Mouse (Mus musculus) limb, embryonic 11.5 days (tissue): ENCODE data around the gene R3hdm4. TPM values are rescaled to one million over a fixed set of nuclear protein-coding genes. Genes with fewer than 3 reads are reported as not detected.

ENCODE experiments used
- ATAC-seq: fragments of 200-750 bp; cut with Nextera tagmentation; 2 replicates; pipeline ENCODE4 v1.8.0; 2017; ENCODE audit warnings: low read depth; ENCODE audit not compliant: insufficient number of reproducible peaks, low FRiP score, low TSS enrichment
- DNase-seq: peaks from one replicate; pipeline ENCODE4 v3.0.0-alpha.2; 2015; ENCODE audit warnings: low spot score
- H3K27ac ChIP-seq: fragments of 300-500 bp; sonication (generic); replicated peaks from 2 replicates; pipeline ENCODE4 v1.5.1; 2014; ENCODE audit warnings: low read depth, mild to moderate bottlenecking, low read length
- H3K27me3 ChIP-seq: fragments of 300-500 bp; sonication (generic); 2 replicates; pipeline ENCODE4 v1.6.1; 2014; ENCODE audit warnings: mild to moderate bottlenecking, low read length, mixed read lengths; ENCODE audit not compliant: control insufficient read depth, insufficient read depth
- H3K36me3 ChIP-seq: fragments of 300-500 bp; sonication (generic); 2 replicates; pipeline ENCODE4 v1.6.1; 2014; ENCODE audit warnings: mild to moderate bottlenecking, low read length, moderate library complexity, mixed read lengths; ENCODE audit not compliant: control insufficient read depth, insufficient read depth
- H3K4me1 ChIP-seq: fragments of 300-500 bp; sonication (generic); 2 replicates; pipeline ENCODE4 v1.6.1; 2014; ENCODE audit warnings: low read length, mixed read lengths; ENCODE audit not compliant: control insufficient read depth, insufficient read depth
- H3K4me2 ChIP-seq: fragments of 300-500 bp; sonication (generic); 2 replicates; pipeline ENCODE4 v1.6.1; 2014; ENCODE audit warnings: low read depth, mild to moderate bottlenecking, moderate library complexity; ENCODE audit not compliant: severe bottlenecking
- H3K4me3 ChIP-seq: fragments of 300-500 bp; sonication (generic); 2 replicates; pipeline ENCODE4 v1.5.1; 2014; ENCODE audit warnings: low read depth, low read length
- H3K9ac ChIP-seq: fragments of 300-500 bp; sonication (generic); 2 replicates; pipeline ENCODE4 v1.6.1; 2014; ENCODE audit warnings: mild to moderate bottlenecking, low read length
- H3K9me3 ChIP-seq: fragments of 300-500 bp; sonication (generic); 2 replicates; pipeline ENCODE4 v1.6.1; 2016; ENCODE audit warnings: low read length; ENCODE audit not compliant: control insufficient read depth
- WGBS: fragments of 180-500 bp; shearing (Covaris S2); extraction: QIAGEN DNeasy Blood & Tissue Kit; methylation state at CpG from one replicate; pipeline ENCODE4 v1.1.7; 2014; 5-methylcytosine and 5-hydroxymethylcytosine counted together
- polyA plus RNA-seq: library from polyadenylated mRNA; unstranded; fragments of >200 nt; fragmentation: Nextera tagmentation; extraction: Ambion mirVana; gene quantifications from 2 replicates; pipeline ENCODE4 v1.2.1, GENCODE M21; 2014

The R3hdm4 gene
- polyA plus RNA-seq, 1 experiment from 2014 or later = 133 TPM

GRCm38 (mm10) chr10:79879527-79879926 is 41.5 kb downstream of the R3hdm4 start:
- no peaks in the 10 kb centered on the region for H3K36me3 ChIP-seq
- no peak overlapping the region for H3K4me3 ChIP-seq
- H3K27me3 ChIP-seq = 0 out of 2 replicates have a peak, but pooled peaks cover 2% of the 10 kb centered on the region
- no peak for ATAC-seq
- peaks cover 17% of the 10 kb centered on the region for H3K4me1 ChIP-seq
- no peak overlapping the region for H3K9ac ChIP-seq
- DNase-seq = no peak
- no peak overlapping the region for H3K27ac ChIP-seq
- no peaks in the 10 kb centered on the region for H3K9me3 ChIP-seq
- WGBS = 52% methylated on average over 3 of the region's 3 CpGs
- H3K4me2 ChIP-seq = no peak overlapping the region

GRCm38 (mm10) chr10:79877757-79878156 is 43.3 kb downstream of the R3hdm4 start:
- no peak overlapping the region for H3K9ac ChIP-seq
- H3K27me3 ChIP-seq = 0 out of 2 replicates have a peak, but pooled peaks cover 2% of the 10 kb centered on the region
- H3K4me3 ChIP-seq = no peak overlapping the region
- H3K36me3 ChIP-seq = no peaks in the 10 kb centered on the region
- no peak for DNase-seq
- ATAC-seq = no peak
- 61% methylated on average over 12 of the region's 12 CpGs for WGBS
- peaks cover 14% of the 10 kb centered on the region for H3K4me1 ChIP-seq
- no peak overlapping the region for H3K27ac ChIP-seq
- no peak overlapping the region for H3K4me2 ChIP-seq
- H3K9me3 ChIP-seq = no peaks in the 10 kb centered on the region

GRCm38 (mm10) chr10:79877174-79877573 is 43.8 kb downstream of the R3hdm4 start:
- Histone ChIP-seq H3K4me3 (no peak overlapping the region), H3K9ac (no peak overlapping the region), H3K27me3 (0 out of 2 replicates have a peak, but pooled peaks cover 2% of the 10 kb centered on the region), H3K36me3 (no peaks in the 10 kb centered on the region), H3K27ac (no peak overlapping the region), H3K4me1 (peaks cover 16% of the 10 kb centered on the region), H3K4me2 (no peak overlapping the region), H3K9me3 (no peaks in the 10 kb centered on the region)
- no peak for DNase-seq
- ATAC-seq = no peak
- 64% methylated on average over 1 of the region's 1 CpGs for WGBS

GRCm38 (mm10) chr10:79874290-79874862 is 46.6 kb downstream of the R3hdm4 start, which contains the start of the genes Prtn3 and Plppr3:
TSS of gene Prtn3 (plus strand) at chr10:79874476.
TSS of gene Plppr3 (minus strand) at chr10:79874634.
- Histone ChIP-seq H3K9me3 (no peaks in the 10 kb centered on the region), H3K9ac (peak within 1 kb of the TSS; percentile 94), H3K36me3 (peaks cover 6% of the 10 kb centered on the region; the same call in 1 of the 2 replicates), H3K27me3 (no peaks in the 10 kb centered on the region), H3K4me2 (peak within 1 kb of the TSS; percentile 68), H3K4me3 (peak within 1 kb of the TSS; percentile 72), H3K4me1 (peaks cover 13% of the 10 kb centered on the region), H3K27ac (peak within 1 kb of the TSS; percentile 66)
- peak; percentile 87 for ATAC-seq
- DNase-seq = peak; percentile 87
- WGBS = under 1% methylated on average over 56 of the region's 57 CpGs

DNA sequence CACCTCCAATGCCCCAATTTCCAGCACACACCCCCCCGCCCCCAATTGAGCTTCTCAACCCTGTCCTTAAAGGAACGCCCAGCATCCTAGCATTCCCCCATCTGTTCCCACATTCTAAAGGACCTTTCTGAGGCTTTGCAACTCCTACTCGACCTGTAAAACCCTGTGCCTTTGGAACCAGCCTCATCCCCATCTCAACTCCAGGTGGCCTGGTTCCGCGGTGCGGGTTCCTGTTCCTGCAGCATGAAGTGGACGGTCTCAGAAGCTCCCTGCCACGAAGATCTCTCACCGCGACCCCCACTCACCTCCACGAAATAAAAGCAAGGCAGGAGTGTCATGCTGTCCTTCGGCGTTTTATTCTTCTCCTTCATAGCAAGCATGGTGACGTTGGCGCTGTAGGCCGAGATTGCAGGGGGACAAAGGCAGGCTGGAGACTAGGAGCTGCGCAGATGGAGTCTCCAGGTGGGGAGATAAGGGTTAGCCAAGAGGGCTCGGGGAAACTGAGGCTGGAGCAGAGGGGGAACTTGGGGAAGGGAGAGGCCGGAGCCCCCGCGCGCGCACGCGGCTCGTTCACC is 47.2 kb downstream of the R3hdm4 start:
- Histone ChIP-seq H3K36me3 (peaks cover 8% of the 10 kb centered on the region; the same call in 1 of the 2 replicates), H3K4me2 (peak overlapping the region; percentile 68), H3K27me3 (no peaks in the 10 kb centered on the region), H3K4me3 (peak overlapping the region; percentile 72), H3K27ac (peak overlapping the region; percentile 66), H3K4me1 (peaks cover 13% of the 10 kb centered on the region), H3K9me3 (no peaks in the 10 kb centered on the region), H3K9ac (peak overlapping the region; percentile 94)
- under 1% methylated on average over 26 of the region's 26 CpGs for WGBS
- DNase-seq (peak; percentile 62), ATAC-seq (no peak; the same call in 1 of the 2 replicates)

- Histone ChIP-seq H3K4me1 (peaks cover 13% of the 10 kb centered on the region), H3K4me2 (peak overlapping the region; percentile 68), H3K27me3 (no peaks in the 10 kb centered on the region), H3K9ac (peak overlapping the region; percentile 94), H3K4me3 (peak overlapping the region; percentile 72), H3K9me3 (no peaks in the 10 kb centered on the region), H3K36me3 (peaks cover 8% of the 10 kb centered on the region; the same call in 1 of the 2 replicates), H3K27ac (no peak overlapping the region; the same call in 1 of the 2 replicates)
- no peak for DNase-seq
- WGBS = 19% methylated on average over 6 of the region's 6 CpGs
- no peak for ATAC-seq
Observed at GRCm38 (mm10) chr10:79873313-79873712, 47.7 kb downstream of the R3hdm4 start.

- H3K4me3 ChIP-seq = peak overlapping the region; percentile 72
- H3K36me3 ChIP-seq = peaks cover 8% of the 10 kb centered on the region; the same call in 1 of the 2 replicates
- peak overlapping the region; percentile 68 for H3K4me2 ChIP-seq
- no peak for ATAC-seq
- no peaks in the 10 kb centered on the region for H3K9me3 ChIP-seq
- H3K27me3 ChIP-seq = no peaks in the 10 kb centered on the region
- peaks cover 13% of the 10 kb centered on the region for H3K4me1 ChIP-seq
- H3K9ac ChIP-seq = peak overlapping the region; percentile 94
- no peak overlapping the region; the same call in 1 of the 2 replicates for H3K27ac ChIP-seq
- no peak for DNase-seq
- WGBS = 40% methylated on average over 3 of the region's 3 CpGs
Observed at GRCm38 (mm10) chr10:79872862-79873261, 48.1 kb downstream of the R3hdm4 start.

DNA sequence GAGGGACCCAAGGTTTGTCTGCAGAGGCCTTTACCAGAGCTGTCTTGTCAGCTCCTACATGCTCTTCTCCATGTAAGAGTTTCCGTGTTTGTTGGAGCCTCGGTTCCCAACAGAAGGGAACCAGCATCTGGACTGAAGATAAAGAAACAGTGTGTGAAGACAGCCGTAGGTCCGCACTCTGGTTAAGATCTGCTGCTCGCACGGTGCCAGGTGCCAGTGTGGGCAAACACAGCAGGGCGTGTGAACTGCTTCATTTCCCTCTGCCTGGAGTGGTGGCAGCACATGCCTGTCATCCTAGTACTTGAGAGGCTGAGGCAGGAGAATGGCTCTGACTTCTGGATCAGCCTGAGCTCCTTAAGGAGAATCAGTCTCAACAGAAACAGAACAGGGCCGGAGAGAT is 49.2 kb downstream of the R3hdm4 start:
- Histone ChIP-seq H3K27me3 (no peaks in the 10 kb centered on the region), H3K4me2 (no peak overlapping the region), H3K4me1 (peaks cover 13% of the 10 kb centered on the region), H3K36me3 (peaks cover 11% of the 10 kb centered on the region; the same call in 1 of the 2 replicates), H3K9ac (no peak overlapping the region), H3K27ac (no peak overlapping the region), H3K4me3 (no peak overlapping the region), H3K9me3 (no peaks in the 10 kb centered on the region)
- no peak for ATAC-seq
- no peak for DNase-seq
- WGBS = 94% methylated on average over 8 of the region's 8 CpGs
